ENCODE assay signal across 31 mouse cellular contexts in the genomic region with DNA sequence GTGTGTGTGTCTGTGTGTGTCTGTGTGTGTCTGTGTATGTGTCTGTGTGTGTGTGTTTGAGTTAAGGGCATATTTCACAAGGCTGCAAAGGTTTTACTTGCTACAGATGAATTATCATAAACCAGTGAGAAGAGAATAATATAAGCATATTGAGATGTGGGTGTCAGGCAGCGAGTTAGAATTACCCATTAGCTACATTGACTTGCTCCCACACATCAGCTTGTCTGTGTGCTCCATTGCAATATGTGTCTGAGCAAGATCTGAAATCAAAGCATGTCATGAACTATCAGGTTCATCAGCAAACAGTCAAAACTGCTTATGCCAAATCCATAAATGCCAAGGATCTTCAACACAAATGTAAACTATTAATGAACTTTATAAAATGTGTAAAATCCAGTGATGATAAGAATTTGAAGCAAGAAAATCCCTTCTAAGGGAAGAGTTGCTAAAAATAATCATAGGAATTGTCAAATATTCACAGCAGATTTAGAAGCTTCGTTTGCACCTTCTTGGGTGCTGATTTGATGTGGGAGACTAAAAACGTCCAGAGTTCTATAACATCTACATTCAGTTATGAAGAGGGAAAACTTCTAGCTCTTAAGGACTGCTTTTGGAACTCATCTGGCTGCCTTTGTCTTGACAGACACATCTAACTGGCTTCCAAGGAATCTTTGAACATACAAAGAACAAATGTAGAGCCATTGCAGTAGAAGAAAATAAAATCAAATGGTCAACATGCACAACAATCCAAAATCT.
DNase-seq lines count a peak whose midpoint lies in the region; TF ChIP-seq lines count a peak whose summit lies in the region.
"Had no signal": no experiment of that assay in that cellular context is flagged by ENCODE, and none has a peak within 500 bp of the region (broad histone marks: within the 10 kb centered on the region; RNA-seq: fewer than 3 reads in every experiment).

No protein-coding gene starts in this region.

- H3K4me3 ChIP-seq in layer of hippocampus, adult 2 months: no peak overlapping the region
- H3K4me3 ChIP-seq: erythroblast, embryonic 14.5 days; heart, embryonic 10.5 days; heart, embryonic 15.5 days; hindbrain, embryonic 12.5 days; intestine, embryonic 15.5 days; liver, embryonic 12.5 days; megakaryocyte, embryonic 14.5 days; midbrain, embryonic 12.5 days; myocyte; neural tube, embryonic 12.5 days had no signal

- peak overlapping the region; percentile 87 for H3K27ac ChIP-seq in layer of hippocampus, adult 2 months
- H3K27ac ChIP-seq: heart, embryonic 10.5 days; heart, embryonic 15.5 days; hindbrain, embryonic 12.5 days; hindbrain, postnatal 0 days; intestine, embryonic 15.5 days; liver, embryonic 12.5 days; midbrain, embryonic 12.5 days; neural tube, embryonic 12.5 days; stomach, postnatal 0 days had no signal

- peak in 1 of 2 experiments; percentile 75 for DNase-seq in layer of hippocampus, adult 2 months (ENCODE audit: low spot score in 2 of 2)
- no peak for DNase-seq in layer of hippocampus, postnatal 25 days (ENCODE audit: extremely low spot score in 1 of 2, low spot score in 1 of 2)
- peak; percentile 19 for DNase-seq in right cerebral cortex, adult 18-20 months
- DNase-seq in right cerebral cortex, postnatal 10 days (ENCODE audit: low spot score in 2 of 2): no peak
- peak; percentile 30 for DNase-seq in layer of hippocampus, adult 9-10 months (ENCODE audit: low spot score)
- no peak for DNase-seq in testis, postnatal 14 days (ENCODE audit: low spot score)
- DNase-seq: adrenal gland, postnatal 36 days; B cell, adult 2 months; cerebellum, adult 2 months; cerebellum, postnatal 14 days; gastrocnemius, postnatal 25 days; heart, adult 11 months; heart, postnatal 36 days; kidney, adult 2 months; kidney, postnatal 36 days; liver, postnatal 0 days; lung, postnatal 4 days; right cerebral cortex, postnatal 14 days; thymus, postnatal 4 days had no signal

- no peak for TF ChIP-seq CTCF in layer of hippocampus, adult 2 months (conservative IDR thresholded peaks at IDR 0.05)

Comparison
In these comparisons a context has a peak if more than half of its experiments do, and no peak if none do; other contexts are left out.
1. DNase-seq: peak in right cerebral cortex, adult 18-20 months (single experiment) and layer of hippocampus, adult 9-10 months (single experiment); none in layer of hippocampus, postnatal 25 days (0 of 2), right cerebral cortex, postnatal 10 days (0 of 2) and testis, postnatal 14 days (single experiment).